Mouse (Mus musculus): ENCODE results near the gene Ndst2.
A peak's percentile ranks its signal among the peaks of the same experiment; 100 is the strongest.

Ndst2 gene

DNA sequence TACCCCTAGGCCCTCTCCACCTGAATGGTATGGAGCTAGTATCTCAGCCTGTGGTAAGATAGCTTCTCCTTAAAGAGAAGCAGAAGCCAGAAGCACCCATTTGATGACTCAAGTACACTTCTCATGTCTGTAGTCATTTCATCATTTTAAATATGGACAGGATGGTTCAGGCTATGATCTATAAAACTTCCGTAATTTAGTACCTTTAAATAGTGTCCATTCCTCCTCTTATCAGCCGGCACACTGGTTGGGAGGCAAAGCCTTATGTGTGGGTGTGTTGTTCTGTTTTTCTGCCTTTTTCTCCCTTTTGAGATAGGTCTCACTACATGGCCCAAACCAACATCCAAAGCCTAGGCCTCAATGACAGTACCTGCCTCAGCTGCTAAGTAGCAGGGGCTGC, 35.8 kb downstream of the Ndst2 start:
- DNase-seq: no peak

DNA sequence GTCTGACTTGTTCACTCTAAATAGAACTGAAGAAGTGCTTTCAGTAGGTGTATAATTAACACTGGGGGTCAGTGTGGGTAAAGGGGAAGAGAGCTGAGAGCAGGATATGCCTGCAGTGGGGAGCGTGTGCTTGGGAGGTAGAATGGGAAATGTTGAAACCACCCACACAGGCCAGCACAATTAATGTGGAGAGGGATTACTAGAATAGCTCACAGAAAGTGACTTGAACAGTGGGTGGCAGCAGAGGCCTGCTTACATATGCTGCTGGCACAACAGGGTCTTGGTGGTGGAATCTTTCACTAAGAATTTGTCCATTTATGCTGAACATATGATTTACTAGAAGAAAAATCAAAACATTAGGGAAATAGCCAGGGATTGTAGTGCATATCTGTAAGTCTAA, 37.4 kb downstream of the Ndst2 start:
- DNase-seq: peak; percentile 59

DNA sequence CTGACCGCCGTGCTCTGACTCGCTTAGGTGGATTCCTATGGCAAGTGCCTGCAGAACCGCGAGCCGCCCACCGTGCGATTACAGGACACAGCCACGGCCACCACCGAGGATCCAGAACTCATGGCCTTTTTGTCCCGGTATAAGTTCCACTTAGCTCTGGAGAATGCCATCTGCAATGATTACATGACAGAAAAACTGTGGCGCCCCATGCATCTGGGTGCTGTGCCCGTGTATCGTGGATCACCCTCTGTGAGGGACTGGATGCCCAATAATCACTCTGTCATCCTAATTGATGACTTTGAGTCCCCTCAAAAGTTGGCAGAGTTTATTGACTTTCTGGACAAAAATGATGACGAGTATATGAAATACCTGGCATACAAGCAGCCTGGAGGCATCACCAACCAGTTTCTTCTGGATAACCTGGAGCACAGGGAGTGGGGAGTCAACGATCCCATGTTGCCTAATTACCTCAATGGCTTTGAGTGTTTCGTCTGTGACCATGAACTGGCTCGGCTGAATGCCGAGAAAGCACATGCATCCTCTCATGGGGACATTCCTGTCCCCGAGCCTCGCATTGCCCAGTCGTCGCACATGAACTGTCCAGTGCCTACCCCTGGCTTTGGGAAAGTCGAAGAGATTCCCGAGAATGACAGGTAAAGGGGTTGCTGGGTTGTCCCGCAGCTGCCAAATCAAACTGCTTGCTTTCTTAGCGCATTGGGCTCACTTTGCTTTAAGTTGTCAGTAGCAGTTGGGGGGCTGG, 38.4 kb downstream of the Ndst2 start:
- no peak for DNase-seq

DNA sequence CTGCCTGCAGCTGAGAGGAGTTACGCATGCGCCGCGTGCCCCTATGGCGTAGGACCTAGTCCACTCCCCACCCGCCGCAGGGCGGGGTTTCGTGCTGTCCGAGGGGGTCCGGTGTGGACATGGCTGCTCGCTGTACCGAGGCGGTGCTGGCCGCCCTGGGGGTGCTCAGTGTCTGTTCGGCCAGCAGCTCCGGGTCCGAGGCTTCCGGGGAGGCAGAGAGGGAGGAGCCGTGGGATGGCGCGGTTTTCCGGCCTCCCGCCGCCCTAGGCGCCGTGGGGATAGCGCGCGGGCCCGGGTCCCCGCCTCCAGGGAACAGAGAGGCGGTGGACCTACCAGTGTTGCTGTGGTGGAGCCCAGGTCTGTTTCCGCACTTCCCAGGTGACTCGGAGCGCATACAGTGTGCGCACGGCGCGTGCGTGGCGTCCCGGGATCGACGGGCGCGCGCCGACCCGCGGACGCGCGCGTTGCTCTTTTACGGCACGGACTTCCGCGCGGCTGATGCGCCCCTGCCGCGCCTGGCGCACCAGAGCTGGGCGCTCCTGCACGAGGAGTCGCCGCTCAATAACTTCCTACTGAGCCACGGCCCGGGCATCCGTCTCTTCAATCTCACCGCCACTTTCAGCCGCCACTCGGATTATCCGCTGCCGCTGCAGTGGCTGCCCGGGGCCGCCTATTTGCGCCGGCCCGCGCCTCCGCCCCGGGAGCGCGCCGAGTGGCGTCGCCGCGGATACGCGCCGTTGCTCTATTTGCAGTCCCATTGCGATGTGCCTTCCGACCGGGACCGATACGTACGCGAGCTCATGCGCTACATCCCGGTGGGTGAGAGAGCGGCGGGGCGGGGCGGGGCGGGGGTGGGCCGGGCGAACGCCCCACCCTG, 39.2 kb downstream of the Ndst2 start, which contains the start of gene Fut11:
TSS of gene Fut11 (plus strand) at position 85 of the 877 bp plus-strand sequence.
- DNase-seq: peak; percentile 92

- DNase-seq: no peak
Measured at GRCm38 (mm10) chr14:20694185-20694883, 40.0 kb downstream of the Ndst2 start.

DNA sequence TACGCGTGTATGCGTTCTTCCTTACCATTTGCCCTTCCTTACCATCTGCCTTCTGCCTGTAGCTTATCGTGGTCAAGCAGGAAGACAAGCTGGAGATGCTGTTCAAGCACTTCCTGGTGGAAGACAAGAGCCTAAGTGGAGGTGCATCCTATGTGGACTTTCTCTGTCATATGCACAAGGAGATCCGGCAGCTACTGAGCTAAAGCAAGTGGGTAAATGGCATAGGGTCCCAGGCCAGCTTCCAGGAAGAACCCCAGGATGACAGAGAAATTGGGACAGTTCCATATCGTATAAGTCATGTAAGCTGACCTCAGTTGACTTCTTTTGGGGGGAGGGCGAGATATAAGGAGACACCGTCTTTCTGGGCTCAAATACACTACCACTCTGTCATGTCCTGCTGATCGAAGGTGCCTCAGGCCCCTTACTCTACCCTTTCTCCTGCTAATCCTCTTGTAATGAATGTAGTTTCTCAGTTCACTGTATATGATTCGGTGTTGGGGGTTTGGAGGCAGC, 40.7 kb downstream of the Ndst2 start:
- DNase-seq: no peak

DNA sequence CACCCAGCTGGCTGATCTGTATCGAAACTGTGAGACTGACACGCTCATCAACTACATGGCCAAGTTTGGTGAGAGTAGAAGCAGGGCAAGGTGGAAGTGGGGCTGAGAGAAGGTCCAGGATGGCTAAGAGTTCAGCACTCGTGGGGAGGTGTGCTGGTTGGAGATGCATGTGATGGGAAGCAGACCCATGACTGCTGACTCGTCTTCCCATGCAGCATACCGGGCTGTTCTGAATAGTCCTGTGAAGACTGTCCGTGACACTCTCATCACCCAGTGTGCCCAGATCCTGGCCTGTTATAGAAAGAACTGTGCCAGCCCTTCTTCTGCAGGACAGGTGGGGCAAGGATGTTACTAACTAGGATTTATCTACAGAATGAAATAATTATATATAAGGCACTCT, 42.6 kb downstream of the Ndst2 start:
- no peak for DNase-seq

- no peak for DNase-seq
Measured at GRCm38 (mm10) chr14:20689009-20689408, 45.4 kb downstream of the Ndst2 start.

- DNase-seq: no peak
Measured at GRCm38 (mm10) chr14:20686576-20686975, 47.8 kb downstream of the Ndst2 start.

DNA sequence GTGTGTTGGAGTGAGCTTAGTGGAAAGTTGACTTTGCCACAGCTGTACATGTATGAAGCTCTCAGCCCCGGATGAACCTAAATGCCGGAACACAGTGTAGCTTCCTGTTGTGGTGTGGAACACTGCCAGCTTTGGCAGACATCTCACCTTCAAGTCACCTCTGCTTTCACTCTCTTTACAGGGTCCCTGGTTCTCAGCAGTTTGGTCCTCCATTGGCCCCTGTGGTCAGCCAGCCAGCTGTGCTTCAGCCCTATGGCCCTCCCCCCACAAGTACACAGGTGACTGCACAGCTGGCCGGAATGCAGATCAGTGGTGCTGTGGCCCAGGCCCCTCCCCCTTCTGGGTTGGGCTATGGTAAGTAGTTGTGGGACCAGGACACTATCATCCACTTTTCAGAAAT, 51.9 kb downstream of the Ndst2 start:
- DNase-seq: peak; percentile 35

DNA sequence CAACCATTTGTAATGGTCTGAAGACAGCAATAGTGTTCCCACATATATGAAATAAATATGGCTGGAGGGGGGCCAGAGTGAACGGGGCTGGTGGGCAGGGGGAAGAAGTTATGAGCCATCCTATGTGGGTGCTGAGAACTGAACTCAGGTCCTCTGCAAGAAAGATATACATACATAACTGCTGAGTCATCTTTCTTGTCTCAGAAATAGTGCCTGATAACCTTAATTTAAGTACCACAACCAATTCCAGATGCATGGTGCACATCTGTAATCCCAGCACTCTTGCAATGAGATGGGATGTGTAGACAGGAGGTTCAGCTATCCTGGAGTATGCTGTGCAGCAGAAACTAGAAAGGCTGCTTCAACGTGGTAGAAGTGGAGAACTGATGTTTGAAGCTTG, 52.6 kb downstream of the Ndst2 start:
- no peak for DNase-seq

DNA sequence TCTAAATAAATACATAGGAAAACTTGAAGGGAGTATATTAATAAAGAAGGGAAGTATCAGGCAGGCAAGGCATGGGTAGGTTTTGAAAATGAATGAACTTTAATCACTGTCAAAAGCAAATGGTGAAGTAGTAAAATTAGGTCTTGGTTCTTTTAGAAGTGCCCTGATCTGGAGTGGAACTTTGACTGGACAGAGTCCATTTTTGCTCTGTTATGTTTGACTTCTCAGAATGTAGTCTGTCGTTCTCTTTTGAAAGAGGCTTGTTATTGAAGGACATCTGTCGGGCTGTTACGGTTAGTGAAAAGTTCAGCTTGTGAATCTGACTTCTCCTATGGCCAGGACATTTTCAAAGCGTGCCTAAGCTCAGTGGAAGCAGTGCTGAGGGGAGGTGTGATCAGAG, 56.5 kb downstream of the Ndst2 start:
- no peak for DNase-seq

GRCm38 (mm10) chr14:20674064-20674833, 60.1 kb downstream of the Ndst2 start, which contains the start of gene Sec24c:
Sec24c (plus strand) TSS chr14:20674308.
- peak; percentile 98 for DNase-seq

DNA sequence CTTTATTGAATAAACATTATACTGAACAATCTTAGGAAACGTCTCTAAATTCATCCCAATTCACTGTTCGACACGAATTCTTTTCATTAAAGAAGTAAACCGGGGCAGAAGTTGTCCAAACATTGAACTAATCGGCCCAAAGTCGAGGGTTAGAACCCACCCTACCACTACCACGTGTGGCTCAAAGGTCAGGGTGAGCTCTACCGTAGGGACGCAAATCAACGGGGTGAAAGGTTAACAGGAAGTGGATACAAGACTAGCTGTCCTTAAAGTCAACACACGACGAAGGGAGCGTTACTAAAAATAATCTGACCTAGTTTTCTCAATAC, 60.7 kb downstream of the Ndst2 start:
- DNase-seq: no peak
